Comparison of ENCODE assay signal across 9 mouse cellular contexts in genomic region chrX:12153141-12154095, GRCm38 (mm10). TPM values are rescaled to one million over a fixed set of nuclear protein-coding genes. Genes with fewer than 3 reads are reported as not detected.
A peak's percentile ranks its signal among the peaks of the same experiment; 100 is the strongest.
DNase-seq lines count a peak whose midpoint lies in the region; ATAC-seq lines count a peak whose summit lies in the region.
"Had no signal": no experiment of that assay in that cellular context is flagged by ENCODE, and none has a peak within 500 bp of the region (broad histone marks: within the 10 kb centered on the region; RNA-seq: fewer than 3 reads in every experiment).

No protein-coding gene starts in this region.

- ATAC-seq in heart, embryonic 12.5 days (ENCODE audit: insufficient number of reproducible peaks, low FRiP score), result no peak
- no peak for ATAC-seq in embryonic facial prominence, embryonic 14.5 days (ENCODE audit: low read depth)
- no peak for ATAC-seq in monocyte, adult 5-6 weeks (replicated peaks; ENCODE audit: insufficient number of reproducible peaks, low FRiP score, low TSS enrichment, poor library complexity, severe bottlenecking)
- ATAC-seq: Patski had no signal

- peak overlapping the region; percentile 41; the same call in 1 of the 2 replicates for H3K9ac ChIP-seq in heart, embryonic 12.5 days
- H3K9ac ChIP-seq in embryonic facial prominence, embryonic 14.5 days (ENCODE audit: low read depth, low read length), result no peak overlapping the region

- 13% methylated on average over 31 of the region's 31 CpGs for WGBS in heart, embryonic 12.5 days
- WGBS in embryonic facial prominence, embryonic 14.5 days, result 19% methylated on average over 30 of the region's 31 CpGs

- H3K36me3 ChIP-seq in heart, embryonic 12.5 days, result no peaks in the 10 kb centered on the region
- H3K36me3 ChIP-seq in embryonic facial prominence, embryonic 14.5 days (ENCODE audit: control insufficient read depth, insufficient read depth, low read length), result no peaks in the 10 kb centered on the region

- H3K27me3 ChIP-seq in heart, embryonic 12.5 days (replicated peaks), result peaks cover 82% of the 10 kb centered on the region
- peaks cover 78% of the 10 kb centered on the region for H3K27me3 ChIP-seq in embryonic facial prominence, embryonic 14.5 days (replicated peaks; ENCODE audit: control insufficient read depth, insufficient read depth, low read length)

- no peaks in the 10 kb centered on the region for H3K9me3 ChIP-seq in heart, embryonic 12.5 days (replicated peaks)
- no peaks in the 10 kb centered on the region for H3K9me3 ChIP-seq in embryonic facial prominence, embryonic 14.5 days (ENCODE audit: control insufficient read depth, low read length)

- peak overlapping the region; percentile 74 for H3K4me2 ChIP-seq in heart, embryonic 12.5 days
- peak overlapping the region; percentile 26 for H3K4me2 ChIP-seq in embryonic facial prominence, embryonic 14.5 days (ENCODE audit: low read depth, low read length)

- DNase-seq in heart, postnatal 4 days, result no peak
- DNase-seq in CD4-positive, CD25-positive, alpha-beta regulatory T cell, adult 2 months (ENCODE audit: low read depth, low spot score), result peak; percentile 77
- no peak for DNase-seq in embryonic facial prominence, embryonic 14.5 days (ENCODE audit: low spot score)
- DNase-seq in lung, postnatal 14 days, result peak; percentile 23
- DNase-seq in frontal cortex, adult 2 months (ENCODE audit: extremely low spot score in 1 of 2, low spot score in 1 of 2), result no peak
- DNase-seq in right cerebral cortex, postnatal 10 days (ENCODE audit: low spot score in 2 of 2), result no peak

- H3K4me1 ChIP-seq in heart, embryonic 12.5 days (replicated peaks), result peaks cover 48% of the 10 kb centered on the region
- peaks cover 17% of the 10 kb centered on the region; the same call in 1 of the 2 replicates for H3K4me1 ChIP-seq in embryonic facial prominence, embryonic 14.5 days (ENCODE audit: control insufficient read depth, insufficient read depth, low read length)

- H3K4me3 ChIP-seq in heart, embryonic 12.5 days, result no peak overlapping the region
- H3K4me3 ChIP-seq in embryonic facial prominence, embryonic 14.5 days (ENCODE audit: low read depth, low read length), result no peak overlapping the region

- H3K27ac ChIP-seq in heart, embryonic 12.5 days (ENCODE audit: poor library complexity, severe bottlenecking), result no peak overlapping the region
- H3K27ac ChIP-seq in embryonic facial prominence, embryonic 14.5 days (replicated peaks; ENCODE audit: low read depth, low read length), result no peak overlapping the region

RNA-seq across cellular contexts. Expression of gene Bcor, which starts 6.7 kb away (rescaled TPM):
- polyA plus RNA-seq in heart, embryonic 12.5 days (2016; fragmentation: Nextera tagmentation; extraction: Ambion mirVana), result 20.3 and 23.4 TPM in 2 replicates
- 10 to 100 TPM; 46.2 to 48.1 TPM for total RNA-seq in heart, postnatal 4 days (2021)
- polyA plus RNA-seq in embryonic facial prominence, embryonic 14.5 days (2014; fragmentation: Nextera tagmentation; extraction: Ambion mirVana), result 15.0 and 17.7 TPM in 2 replicates
- 13.9 and 17.2 TPM in 2 replicates for polyA plus RNA-seq in frontal cortex, adult 2 months (2012; rRNA removed)
- 26.0 to 43.7 TPM (median 27.1 TPM) in 3 replicates for total RNA-seq in monocyte, adult 5-6 weeks (2017)

Comparison
In these comparisons a context has a peak if more than half of its experiments do, and no peak if none do; other contexts are left out.
1. DNase-seq: peak in CD4-positive, CD25-positive, alpha-beta regulatory T cell, adult 2 months (single experiment) and lung, postnatal 14 days (single experiment); none in heart, postnatal 4 days (single experiment), embryonic facial prominence, embryonic 14.5 days (single experiment), frontal cortex, adult 2 months (0 of 2) and right cerebral cortex, postnatal 10 days (0 of 2).